Mouse (Mus musculus): Measurements from ENCODE around the gene Hip1. TPM values are rescaled to one million over a fixed set of nuclear protein-coding genes. Genes with fewer than 3 reads are reported as not detected.

Hip1 gene
- polyA plus RNA-seq, 1 experiment = 59.5 TPM

DNA sequence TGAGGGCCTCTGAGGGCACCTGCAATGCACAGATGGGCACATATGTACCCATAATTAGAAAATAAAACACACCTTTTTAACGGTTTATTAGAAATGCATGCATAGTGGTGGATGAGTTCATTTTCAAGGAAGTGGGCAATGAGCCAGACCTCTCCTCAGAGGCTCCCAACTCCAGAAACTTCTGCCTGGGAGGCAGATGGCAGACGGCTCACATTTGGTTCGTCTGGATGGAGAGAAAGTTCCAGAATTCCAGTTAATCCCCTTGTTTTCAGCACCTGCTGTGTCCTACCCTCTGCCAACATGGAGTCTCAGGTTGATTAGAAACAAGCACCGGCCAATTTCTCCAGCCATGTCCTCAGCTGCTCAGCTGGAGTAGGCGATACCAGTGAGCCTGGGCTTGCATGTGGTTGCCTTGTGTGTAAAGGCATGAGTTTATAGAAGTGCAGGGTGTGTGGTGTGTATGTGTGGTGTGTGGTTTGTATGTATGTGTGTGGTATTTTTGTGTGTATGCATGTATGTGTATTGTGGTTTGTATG lies 27.5 kb downstream of the Hip1 start:
- H3K4me3 ChIP-seq (ENCODE audit: insufficient read depth, low read length) = no peak overlapping the region
- no peak overlapping the region for H3K27ac ChIP-seq (ENCODE audit: insufficient read depth, low read depth, low read length)
- TF ChIP-seq CTCF (IDR thresholded peaks at IDR 0.05; ENCODE audit: low read depth, low read length) (no peak), POLR2A (IDR thresholded peaks at IDR 0.05; ENCODE audit: borderline replicate concordance, low read depth, low read length) (no peak)
- H3K4me1 ChIP-seq (ENCODE audit: control insufficient read depth, insufficient read depth, low read length) = peaks cover 7% of the 10 kb centered on the region

DNA sequence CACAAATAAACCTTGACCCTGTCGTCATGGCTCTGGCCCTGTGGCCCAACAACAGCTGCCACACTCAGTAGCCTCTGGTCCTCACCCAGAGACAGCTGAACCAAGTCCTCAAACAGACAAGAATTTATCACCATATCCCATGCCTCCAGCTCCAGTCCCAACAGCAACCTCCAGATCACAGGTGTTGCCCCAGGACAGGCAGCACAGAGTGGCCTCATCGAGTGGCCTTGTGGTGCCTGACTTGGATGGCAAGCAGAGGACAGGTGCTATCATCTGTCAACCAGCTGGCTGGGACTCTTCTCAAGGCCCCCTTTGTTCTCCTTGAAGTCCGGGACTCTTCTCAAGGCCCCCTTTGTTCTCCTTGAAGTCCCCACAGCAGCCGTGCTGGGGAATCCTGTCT lies 31.8 kb downstream of the Hip1 start:
- Histone ChIP-seq H3K27ac (ENCODE audit: insufficient read depth, low read depth, low read length) (no peak overlapping the region), H3K4me1 (ENCODE audit: control insufficient read depth, insufficient read depth, low read length) (peaks cover 9% of the 10 kb centered on the region), H3K4me3 (ENCODE audit: insufficient read depth, low read length) (no peak overlapping the region)
- TF ChIP-seq POLR2A (IDR thresholded peaks at IDR 0.05; ENCODE audit: borderline replicate concordance, low read depth, low read length) (no peak), CTCF (IDR thresholded peaks at IDR 0.05; ENCODE audit: low read depth, low read length) (no peak)

DNA sequence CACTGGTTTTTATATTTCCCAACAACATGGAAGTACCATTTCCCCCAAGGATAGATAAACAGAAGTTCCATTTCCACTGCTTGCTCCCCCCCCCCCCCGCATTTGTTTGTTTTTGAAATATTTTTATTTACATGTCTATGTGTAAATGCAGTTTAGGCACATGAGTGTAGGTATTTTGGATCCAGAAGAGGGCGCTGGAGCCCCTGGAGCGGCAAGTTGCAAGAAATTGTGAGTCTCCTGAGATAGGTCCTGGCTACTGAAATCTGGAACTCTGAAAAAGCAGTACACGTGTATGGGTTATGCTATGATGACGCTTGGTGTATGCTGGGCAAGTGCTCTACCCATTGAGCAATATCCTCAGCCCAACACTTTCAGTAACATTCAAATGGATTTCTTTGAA lies 33.8 kb downstream of the Hip1 start:
- H3K4me1 ChIP-seq (ENCODE audit: control insufficient read depth, insufficient read depth, low read length) = peaks cover 12% of the 10 kb centered on the region
- H3K27ac ChIP-seq (ENCODE audit: insufficient read depth, low read depth, low read length) = no peak overlapping the region
- TF ChIP-seq CTCF (IDR thresholded peaks at IDR 0.05; ENCODE audit: low read depth, low read length) (no peak), POLR2A (IDR thresholded peaks at IDR 0.05; ENCODE audit: borderline replicate concordance, low read depth, low read length) (no peak)
- H3K4me3 ChIP-seq (ENCODE audit: insufficient read depth, low read length) = no peak overlapping the region

DNA sequence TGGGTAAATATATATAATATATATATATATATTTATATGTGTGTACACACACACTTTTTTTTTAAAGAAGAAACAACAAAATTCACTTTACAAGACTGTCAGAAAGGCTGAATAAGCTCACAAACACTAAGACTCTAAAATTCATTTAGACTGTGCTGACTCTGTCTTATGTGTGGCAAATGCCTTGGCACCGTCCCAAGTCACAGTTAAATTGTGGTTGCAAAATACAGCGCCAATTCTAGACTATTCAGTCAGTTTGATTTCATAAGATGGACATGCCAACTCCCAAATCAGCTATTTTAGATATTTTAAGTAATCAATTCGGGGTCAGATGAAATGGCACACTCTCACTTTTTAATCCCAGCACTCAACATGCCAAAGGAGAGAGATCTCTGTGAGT lies 36.6 kb downstream of the Hip1 start:
- Histone ChIP-seq H3K4me1 (ENCODE audit: control insufficient read depth, insufficient read depth, low read length) (peaks cover 12% of the 10 kb centered on the region), H3K4me3 (ENCODE audit: insufficient read depth, low read length) (no peak overlapping the region), H3K27ac (ENCODE audit: insufficient read depth, low read depth, low read length) (no peak overlapping the region)
- no peak for TF ChIP-seq CTCF (IDR thresholded peaks at IDR 0.05; ENCODE audit: low read depth, low read length)
- TF ChIP-seq POLR2A (IDR thresholded peaks at IDR 0.05; ENCODE audit: borderline replicate concordance, low read depth, low read length) = no peak

DNA sequence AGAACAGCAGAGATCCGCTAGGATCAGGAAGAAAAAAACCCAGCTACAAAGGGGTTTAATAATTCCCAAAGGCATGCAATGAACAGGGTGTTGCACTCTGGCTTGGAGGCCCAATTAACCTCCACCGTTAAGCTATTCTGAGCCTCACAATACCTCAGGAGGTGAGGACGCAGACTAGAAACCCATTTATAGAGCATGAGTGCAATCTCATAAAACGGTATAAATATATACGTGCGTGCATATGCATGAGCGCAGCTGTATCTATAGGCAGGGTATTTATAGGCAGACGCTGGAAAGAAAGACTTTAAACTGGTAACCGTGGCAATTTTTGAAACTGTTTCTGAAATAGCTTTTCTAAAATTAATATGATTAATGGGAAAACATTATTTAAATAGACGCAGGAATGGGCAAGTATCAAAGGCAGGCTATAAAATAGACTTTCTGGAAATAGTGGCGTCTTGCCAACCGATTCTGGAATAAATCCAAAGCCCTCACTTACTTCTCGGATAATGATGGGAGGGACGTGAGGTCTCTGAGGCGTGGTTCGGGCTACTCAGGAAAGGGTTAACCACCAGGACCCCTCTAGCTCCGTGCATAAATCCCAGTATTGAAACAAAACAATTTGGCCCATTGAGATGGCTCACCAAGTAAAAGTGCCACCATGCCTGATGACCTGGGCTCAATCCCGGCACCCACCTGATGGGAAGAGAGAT lies 37.2 kb downstream of the Hip1 start:
- TF ChIP-seq CTCF (IDR thresholded peaks at IDR 0.05; ENCODE audit: low read depth, low read length) (no peak), POLR2A (IDR thresholded peaks at IDR 0.05; ENCODE audit: borderline replicate concordance, low read depth, low read length) (no peak)
- Histone ChIP-seq H3K4me1 (ENCODE audit: control insufficient read depth, insufficient read depth, low read length) (peaks cover 12% of the 10 kb centered on the region), H3K27ac (ENCODE audit: insufficient read depth, low read depth, low read length) (no peak overlapping the region), H3K4me3 (ENCODE audit: insufficient read depth, low read length) (no peak overlapping the region)

DNA sequence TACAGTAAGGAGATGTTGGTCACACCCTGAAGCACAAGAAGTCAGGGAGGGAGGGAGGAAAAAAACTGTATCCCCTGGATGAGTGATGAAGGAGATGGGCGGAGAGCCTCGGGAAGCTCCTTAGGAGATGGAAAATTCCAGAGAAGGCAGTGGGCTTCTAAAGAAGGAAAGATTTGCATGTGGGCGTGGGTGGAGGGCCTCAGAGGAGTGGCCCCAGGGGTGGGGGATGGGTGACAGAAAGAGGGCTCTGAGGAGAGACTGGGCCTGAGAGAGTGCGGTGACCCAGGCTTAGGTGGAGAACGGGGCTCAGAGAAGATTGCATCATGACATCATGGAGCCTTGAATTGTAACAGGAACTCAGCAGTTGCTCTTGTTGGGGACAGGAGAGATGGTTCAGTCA lies 39.5 kb downstream of the Hip1 start:
- Histone ChIP-seq H3K4me3 (ENCODE audit: insufficient read depth, low read length) (no peak overlapping the region), H3K27ac (ENCODE audit: insufficient read depth, low read depth, low read length) (no peak overlapping the region), H3K4me1 (ENCODE audit: control insufficient read depth, insufficient read depth, low read length) (peaks cover 9% of the 10 kb centered on the region)
- TF ChIP-seq CTCF (IDR thresholded peaks at IDR 0.05; ENCODE audit: low read depth, low read length) (no peak), POLR2A (IDR thresholded peaks at IDR 0.05; ENCODE audit: borderline replicate concordance, low read depth, low read length) (no peak)

DNA sequence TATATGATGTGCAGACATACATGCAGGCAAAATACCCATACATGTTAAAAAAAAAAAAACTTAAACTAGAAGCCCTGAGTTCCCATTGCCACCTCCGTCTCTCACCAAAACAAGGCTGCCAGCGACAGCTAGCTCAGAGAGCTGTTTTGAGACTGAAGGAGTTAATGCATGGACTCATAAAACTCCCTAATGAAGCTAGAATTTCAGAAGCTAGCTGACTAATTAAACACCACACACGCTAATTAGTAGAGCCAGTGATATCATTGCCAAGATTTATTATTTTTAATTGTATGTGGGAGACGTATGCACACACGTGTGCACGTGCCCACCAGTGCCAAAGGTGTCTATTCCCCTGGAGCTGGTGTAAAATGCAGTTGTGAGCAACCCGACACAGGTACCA lies 42.0 kb downstream of the Hip1 start:
- TF ChIP-seq POLR2A (IDR thresholded peaks at IDR 0.05; ENCODE audit: borderline replicate concordance, low read depth, low read length) = no peak
- TF ChIP-seq CTCF (IDR thresholded peaks at IDR 0.05; ENCODE audit: low read depth, low read length) = no peak
- Histone ChIP-seq H3K27ac (ENCODE audit: insufficient read depth, low read depth, low read length) (no peak overlapping the region), H3K4me1 (ENCODE audit: control insufficient read depth, insufficient read depth, low read length) (peaks cover 1% of the 10 kb centered on the region), H3K4me3 (ENCODE audit: insufficient read depth, low read length) (no peak overlapping the region)

DNA sequence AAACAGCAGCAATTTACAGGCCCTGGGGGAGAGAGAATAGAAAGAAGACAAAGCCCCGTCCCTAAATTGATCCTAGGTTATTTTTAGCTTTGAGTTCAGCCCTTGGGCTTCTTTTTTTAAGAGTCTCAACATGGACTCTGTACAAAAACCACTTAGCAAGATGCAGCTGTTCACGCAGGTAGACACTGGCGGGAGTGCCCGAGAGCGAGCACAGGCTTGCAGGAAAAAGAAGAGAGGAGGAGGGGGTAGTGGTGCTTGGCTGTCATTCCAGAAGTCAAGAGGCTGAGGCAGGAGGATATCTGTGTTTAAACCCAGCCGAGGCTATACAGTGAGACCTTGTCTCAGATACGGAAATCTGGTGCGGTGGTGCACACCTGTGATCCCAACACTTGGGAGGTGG lies 42.9 kb downstream of the Hip1 start:
- no peaks in the 10 kb centered on the region for H3K4me1 ChIP-seq (ENCODE audit: control insufficient read depth, insufficient read depth, low read length)
- TF ChIP-seq CTCF (IDR thresholded peaks at IDR 0.05; ENCODE audit: low read depth, low read length) (no peak), POLR2A (IDR thresholded peaks at IDR 0.05; ENCODE audit: borderline replicate concordance, low read depth, low read length) (no peak)
- H3K27ac ChIP-seq (ENCODE audit: insufficient read depth, low read depth, low read length) = no peak overlapping the region
- H3K4me3 ChIP-seq (ENCODE audit: insufficient read depth, low read length) = no peak overlapping the region

DNA sequence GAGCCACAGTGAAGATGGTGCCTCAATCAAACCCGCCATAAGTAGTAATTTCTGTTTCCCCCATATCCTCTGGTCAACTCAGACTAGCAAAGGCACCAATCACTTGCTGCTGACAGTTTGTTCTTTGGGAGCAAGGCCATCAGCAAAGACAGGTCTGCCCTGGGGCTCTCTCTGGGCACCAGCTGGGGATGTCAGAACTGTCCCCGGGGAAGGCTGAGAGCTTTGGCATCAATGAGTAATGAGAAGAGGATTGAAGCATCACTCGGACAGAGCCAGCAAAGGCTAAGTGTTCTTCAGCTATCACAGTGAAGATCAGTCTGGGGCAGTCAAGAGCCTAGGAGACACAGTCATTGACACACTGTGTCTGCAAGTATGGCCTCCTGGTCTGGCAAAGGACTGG lies 46.0 kb downstream of the Hip1 start:
- no peaks in the 10 kb centered on the region for H3K4me1 ChIP-seq (ENCODE audit: control insufficient read depth, insufficient read depth, low read length)
- H3K27ac ChIP-seq (ENCODE audit: insufficient read depth, low read depth, low read length) = no peak overlapping the region
- no peak overlapping the region for H3K4me3 ChIP-seq (ENCODE audit: insufficient read depth, low read length)
- TF ChIP-seq CTCF (IDR thresholded peaks at IDR 0.05; ENCODE audit: low read depth, low read length) = no peak

DNA sequence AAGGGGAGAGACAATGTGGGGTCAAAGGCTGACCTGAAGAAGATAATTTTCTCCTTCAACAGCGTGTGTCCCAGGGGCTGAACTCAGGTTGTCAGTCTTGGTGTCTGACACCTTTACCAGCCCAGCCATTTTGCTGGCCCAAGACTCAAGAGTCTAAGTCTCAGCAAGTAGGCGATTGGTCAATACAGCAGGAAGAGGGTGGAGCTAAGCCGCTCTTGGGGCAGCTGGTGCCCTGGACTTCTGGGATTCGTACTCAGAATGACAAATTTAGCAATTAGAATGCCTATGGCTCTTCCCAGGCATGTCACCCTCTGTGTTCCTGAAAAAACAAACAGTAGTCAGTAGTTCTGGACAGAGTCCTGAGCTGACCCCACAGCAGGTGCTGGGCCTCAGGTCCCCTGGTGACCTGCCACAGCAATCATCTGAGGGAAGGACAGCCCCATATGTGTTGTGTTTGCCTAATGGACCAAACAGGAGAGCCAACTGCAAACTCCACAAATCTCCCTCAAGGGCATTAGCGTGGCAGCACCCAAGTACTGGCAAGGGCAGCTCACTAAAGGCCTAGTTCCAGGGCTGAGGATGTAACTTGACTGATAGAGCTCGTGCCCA lies 47.5 kb downstream of the Hip1 start:
- TF ChIP-seq POLR2A (IDR thresholded peaks at IDR 0.05; ENCODE audit: borderline replicate concordance, low read depth, low read length) = no peak
- no peak for TF ChIP-seq CTCF (IDR thresholded peaks at IDR 0.05; ENCODE audit: low read depth, low read length)
- Histone ChIP-seq H3K27ac (ENCODE audit: insufficient read depth, low read depth, low read length) (no peak overlapping the region), H3K4me1 (ENCODE audit: control insufficient read depth, insufficient read depth, low read length) (no peaks in the 10 kb centered on the region), H3K4me3 (ENCODE audit: insufficient read depth, low read length) (no peak overlapping the region)
